Mouse (Mus musculus) B cell, adult 2 months (primary cell): Measurements from ENCODE around the gene Pigk.

Experiments used
- DNase-seq, 2 experiments: peaks; one replicate each; pipeline ENCODE4 v3.0.0; 2022

The Pigk gene

GRCm38 (mm10) chr3:153006893-153007292 lies 293.0 kb downstream of the Pigk start:
- no peak for DNase-seq

DNA sequence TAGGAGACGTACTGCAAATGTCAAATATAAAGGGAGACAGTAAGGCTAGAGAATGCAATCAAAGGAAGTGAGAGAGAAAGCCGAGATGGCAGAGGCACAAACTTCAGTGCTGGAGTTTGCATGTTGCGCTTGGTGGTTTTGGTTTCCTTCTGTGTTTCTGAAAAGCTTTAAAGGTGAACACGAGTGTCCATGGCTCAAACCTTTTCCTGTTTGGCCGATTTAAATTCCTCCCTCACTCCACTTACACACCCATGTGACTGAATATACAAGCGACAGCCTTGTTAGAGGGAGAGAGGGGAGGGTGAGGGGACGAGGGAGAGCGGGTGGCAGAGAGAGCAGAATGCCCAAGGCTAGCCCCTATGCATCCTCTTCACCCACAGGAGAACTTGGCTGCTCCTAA lies 302.5 kb downstream of the Pigk start:
- no peak for DNase-seq

GRCm38 (mm10) chr3:153018051-153018450 lies 304.2 kb downstream of the Pigk start:
- no peak for DNase-seq

DNA sequence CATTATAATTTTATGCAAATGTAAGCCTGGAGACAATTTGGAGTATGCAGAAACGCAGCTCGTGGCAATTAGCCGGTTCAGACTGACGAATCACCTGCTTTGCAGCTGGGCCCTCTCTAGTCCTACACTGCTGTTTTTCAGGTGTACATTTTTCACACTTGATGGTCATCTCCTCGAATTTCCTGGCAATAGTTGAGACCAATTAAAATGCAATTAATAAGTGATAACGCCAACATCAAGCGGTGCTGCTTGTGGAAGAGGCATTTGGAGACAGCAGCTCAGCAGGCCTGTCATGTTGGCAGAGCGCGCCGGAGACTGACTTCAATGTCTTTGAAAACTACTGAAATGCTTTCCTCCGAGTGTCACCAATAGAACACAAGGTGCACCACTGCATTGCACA lies 310.1 kb downstream of the Pigk start:
- DNase-seq: no peak
